Mouse (Mus musculus): ENCODE results near the gene Slc7a8. TPM values are rescaled to one million over a fixed set of nuclear protein-coding genes. Genes with fewer than 3 reads are reported as not detected.

Gene Slc7a8
- total RNA-seq (2021) = 10 to 100 TPM; 53.9 to 60.2 TPM

DNA sequence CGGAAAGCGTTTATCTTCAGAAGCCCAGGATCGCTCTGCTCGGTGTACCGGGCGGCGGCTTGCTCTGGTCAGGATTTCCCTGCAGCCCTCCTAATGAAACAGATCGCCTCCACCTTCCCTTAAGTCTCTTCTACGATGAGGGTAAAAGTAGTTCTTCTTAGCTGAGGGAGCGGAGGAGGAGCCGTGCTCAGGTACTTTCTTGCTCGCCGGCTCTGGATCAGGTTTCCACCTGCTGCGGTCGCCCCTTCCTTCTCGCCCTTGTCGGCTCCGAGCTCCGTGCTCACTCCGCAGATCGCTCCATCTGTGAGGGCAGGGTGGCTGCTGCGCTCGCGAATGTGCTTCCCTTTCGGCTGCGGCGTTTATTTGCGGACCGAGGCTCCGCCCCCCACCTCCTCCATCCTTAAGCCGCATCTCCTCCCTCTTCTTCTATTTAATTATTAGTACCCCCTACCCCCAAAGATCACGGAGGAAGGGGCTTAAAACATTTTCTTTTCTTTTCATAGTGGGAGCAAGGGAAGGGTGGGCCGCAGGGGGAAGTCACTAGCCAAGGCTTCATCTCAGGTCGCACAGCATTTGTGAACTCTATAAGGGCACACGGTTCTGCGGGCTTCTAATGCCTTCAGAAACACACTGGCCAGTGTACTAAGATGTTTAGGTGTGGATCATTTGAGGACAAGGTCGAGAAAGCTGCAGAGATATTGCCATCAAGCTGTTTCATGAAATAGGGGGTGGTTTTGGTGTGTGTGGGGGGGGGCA, at the start of gene Slc7a8:
Gene Slc7a8, minus strand, starts transcription at position 337 of the 756 bp plus-strand sequence.
- DNase-seq (ENCODE audit: low spot score in 2 of 2) = peak; percentile 79 to 82
- intact Hi-C loops (cut with DNase I) = loop anchor here (1.0 to 2.0 kb wide), 2 partner anchors 53 to 67 kb away; no protein-coding TSS in a partner anchor

DNA sequence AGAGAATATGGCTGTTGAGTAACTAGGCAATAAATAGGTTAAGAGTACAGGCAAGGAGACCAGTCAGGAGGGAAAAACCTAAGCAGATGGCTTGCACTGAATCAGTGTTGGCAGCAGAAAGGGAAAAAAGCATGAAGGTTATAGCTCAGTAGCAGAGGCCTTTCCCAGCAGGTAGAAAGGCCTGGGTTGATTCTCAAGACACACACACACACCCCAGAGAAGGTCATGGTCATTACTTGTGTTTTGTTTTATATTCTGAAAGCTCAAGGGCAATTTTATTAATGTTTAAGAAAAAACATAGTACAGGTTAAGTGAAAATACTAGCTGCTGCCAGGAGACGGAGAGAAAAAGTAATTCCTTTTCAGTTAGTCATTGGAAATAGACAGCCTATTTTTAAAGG, 42.0 kb upstream of the Slc7a8 start:
- intact Hi-C loops (cut with DNase I) = no loop called here
- no peak for DNase-seq (ENCODE audit: low spot score in 2 of 2)

DNA sequence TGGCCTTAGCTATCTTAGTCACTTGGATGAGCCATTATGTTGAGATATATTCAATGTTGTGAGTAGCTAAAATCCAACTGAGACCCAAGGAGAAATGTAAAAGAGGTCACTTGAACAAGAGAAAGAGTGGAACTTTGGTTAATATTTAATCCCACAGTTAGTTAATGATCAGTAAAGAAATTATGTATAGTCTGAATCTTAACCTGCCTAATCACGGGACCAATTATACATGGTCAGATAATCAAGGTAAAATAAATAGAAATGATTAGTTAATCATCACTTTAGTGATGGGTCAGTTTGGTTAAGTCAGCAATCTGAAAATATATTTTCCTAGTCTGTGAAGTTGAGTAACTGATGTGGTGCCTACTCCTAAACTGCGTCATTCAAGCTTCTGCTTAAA, 40.6 kb upstream of the Slc7a8 start:
- DNase-seq (ENCODE audit: low spot score in 2 of 2) = no peak
- intact Hi-C loops (cut with DNase I) = no loop called here

DNA sequence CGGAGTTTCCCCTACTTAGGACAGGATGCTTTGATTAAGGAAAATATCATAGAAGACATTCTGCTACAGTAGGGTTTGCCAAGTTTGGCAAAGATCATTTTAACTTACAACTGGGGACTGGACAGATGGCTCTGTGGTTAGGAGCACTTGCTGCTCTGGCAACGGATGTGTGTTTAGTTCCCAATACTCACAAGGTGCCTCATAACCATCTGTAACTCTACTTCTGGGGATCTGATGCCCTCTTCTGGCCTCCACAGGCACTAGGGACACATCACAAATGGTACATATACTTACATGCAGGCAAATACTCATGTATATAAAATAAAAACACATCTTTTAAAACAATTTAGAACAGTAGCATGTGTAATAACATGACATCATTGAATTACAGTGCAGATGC, 36.0 kb upstream of the Slc7a8 start:
- peak in 1 of 2 experiments; percentile 40 for DNase-seq (ENCODE audit: low spot score in 2 of 2)
- intact Hi-C loops (cut with DNase I) = loop anchor here (1.0 kb wide), 1 partner anchor 103 kb away; no protein-coding TSS in a partner anchor

DNA sequence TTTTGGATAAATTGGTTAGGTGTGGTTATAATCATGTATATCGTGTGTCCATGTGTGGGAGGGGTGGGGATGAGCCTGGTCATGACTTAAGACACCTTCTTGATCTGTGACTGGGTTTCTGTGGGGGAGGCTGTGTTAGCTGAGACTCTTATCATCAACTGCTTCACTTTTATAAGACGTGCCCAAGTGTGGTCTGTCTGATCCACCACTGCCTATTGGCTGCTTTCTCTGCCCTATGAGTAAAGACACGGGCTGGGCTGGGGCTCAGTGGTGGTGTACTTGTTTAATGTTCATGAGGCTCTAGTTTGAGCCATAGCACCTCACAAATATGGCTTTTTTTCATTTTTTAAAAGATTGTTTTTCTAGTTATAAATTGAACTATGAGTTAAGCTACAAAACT, 34.0 kb upstream of the Slc7a8 start:
- intact Hi-C loops (cut with DNase I) = no loop called here
- no peak for DNase-seq (ENCODE audit: low spot score in 2 of 2)

DNA sequence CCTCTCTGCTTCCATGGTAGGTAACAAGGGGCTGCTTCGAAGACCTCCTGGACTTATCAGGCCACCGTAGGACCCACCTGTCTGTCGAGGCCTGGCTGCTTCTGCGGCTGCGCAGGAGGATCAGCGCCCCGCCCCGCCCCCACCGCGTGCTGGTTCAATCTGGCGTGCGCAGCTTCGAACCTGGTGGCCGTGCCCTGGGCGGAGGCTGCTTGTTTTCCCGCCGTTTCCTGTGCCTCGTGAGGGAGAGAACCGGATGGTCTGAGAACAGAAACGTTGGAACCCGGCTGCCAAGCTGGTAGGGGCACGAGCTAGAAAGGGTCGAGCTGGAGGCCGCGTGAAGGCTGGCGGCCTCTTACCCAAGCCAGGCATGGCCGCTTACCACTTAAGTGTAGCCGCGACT, 32.2 kb upstream of the Slc7a8 start, which contains the start of gene Rnf212b:
Gene Rnf212b, plus strand, starts transcription at position 151 of the 400 bp plus-strand sequence.
- DNase-seq (ENCODE audit: low spot score in 2 of 2) = no peak
- intact Hi-C loops (cut with DNase I) = no loop called here

DNA sequence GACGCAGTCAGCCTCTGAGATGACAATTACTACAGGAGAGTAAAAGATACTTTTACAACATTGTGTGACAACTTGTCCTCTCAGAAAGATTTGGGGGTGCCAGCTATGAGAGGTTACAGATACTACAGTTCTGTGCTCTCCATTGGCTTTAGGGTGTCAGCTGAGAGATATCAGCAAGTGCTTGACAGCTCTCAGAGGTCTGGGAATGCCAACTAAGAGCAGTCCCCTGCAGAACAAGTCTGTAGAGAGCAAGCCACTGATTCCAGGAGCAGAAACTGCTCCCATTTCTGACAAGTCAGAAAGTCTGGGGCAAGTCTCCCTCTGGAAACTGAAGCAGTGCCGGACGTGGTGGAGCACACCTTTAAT, 27.9 kb upstream of the Slc7a8 start:
- DNase-seq (ENCODE audit: low spot score in 2 of 2) = no peak
- intact Hi-C loops (cut with DNase I) = no loop called here

DNA sequence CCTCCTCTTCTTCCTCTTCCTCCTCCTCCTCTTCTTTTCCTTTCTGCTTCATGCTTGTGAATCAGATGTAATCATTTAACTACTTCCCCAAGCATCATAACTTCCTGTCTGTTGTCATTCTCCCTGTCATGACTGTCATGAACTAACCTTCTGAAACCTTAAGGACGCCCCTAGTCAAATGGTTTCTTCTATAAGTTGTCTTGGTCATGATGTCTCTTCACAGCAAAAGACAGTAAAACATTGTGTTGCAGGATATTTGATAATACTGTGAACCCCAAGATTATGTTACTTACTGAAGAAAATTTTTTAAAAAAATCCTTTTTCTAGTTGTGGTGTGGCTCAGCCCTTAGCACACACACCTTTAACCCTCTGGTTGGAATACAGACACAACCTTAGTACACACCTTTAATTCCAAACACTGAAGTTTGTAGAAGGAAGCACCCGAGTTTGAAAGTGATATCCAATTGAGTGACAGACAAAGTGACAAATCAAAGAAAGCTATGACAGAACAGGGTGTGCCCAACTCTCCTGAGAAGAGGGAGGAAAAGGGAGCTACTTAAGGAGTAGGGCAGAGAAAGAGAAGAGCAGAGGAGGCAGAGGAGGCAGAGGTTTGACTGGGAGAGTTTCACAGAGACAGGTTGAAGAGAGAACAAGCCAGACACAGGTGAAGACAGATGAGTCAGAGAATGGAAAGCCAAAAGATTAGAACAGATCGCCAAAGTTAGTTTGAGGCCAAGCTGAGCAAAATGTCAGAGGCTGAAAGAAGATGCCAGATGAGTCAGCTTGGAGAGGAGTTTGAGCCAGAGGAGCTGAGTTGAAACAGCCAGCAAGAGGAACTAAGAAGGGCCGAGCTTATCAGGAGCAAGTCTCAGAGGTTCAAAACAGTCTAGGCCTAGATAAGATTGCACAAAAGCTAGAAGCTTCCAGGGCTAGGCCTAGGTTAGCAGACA, 27.2 kb upstream of the Slc7a8 start:
- peak in 1 of 2 experiments; percentile 17 for DNase-seq (ENCODE audit: low spot score in 2 of 2)
- intact Hi-C loops (cut with DNase I) = no loop called here

DNA sequence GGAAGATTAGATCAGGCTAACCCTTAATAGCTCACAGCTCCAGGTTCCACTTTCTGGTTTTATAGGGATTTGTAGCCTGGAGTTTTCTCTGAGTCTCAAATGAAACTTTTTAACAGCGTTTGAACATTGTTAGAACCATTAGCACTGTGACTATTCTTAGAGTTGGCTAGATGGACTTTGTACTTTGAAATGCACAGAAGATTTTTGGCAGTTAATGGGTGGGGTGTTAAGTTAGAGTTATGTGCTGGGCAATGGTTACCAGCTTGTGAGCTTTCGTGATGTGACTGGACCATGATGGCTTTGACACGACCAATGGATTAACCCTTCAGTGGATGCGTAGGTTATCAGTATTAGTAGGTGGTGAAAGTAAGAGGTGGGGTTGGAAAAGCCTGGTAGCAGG, 24.4 kb upstream of the Slc7a8 start:
- DNase-seq (ENCODE audit: low spot score in 2 of 2) = no peak
- intact Hi-C loops (cut with DNase I) = no loop called here

DNA sequence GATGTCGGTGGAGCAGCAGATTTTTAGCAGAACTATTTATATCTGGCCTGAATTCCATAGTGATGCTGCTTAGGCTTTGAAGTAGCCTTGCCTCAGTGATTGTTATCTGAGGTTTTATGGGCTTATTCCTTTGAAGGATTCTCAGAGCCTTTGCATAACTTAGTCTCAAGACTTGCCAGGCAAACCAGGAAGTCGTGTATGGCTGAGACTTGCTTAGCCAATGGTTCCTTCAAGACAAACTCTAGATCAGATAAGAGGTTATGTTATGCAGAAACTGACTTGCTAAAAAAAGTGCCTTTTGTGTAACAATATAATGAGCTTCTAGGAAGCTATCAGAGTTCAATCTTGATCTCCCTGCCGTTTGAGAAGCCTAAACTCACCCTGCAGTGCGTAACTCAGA, 20.7 kb upstream of the Slc7a8 start:
- intact Hi-C loops (cut with DNase I) = no loop called here
- no peak for DNase-seq (ENCODE audit: low spot score in 2 of 2)

DNA sequence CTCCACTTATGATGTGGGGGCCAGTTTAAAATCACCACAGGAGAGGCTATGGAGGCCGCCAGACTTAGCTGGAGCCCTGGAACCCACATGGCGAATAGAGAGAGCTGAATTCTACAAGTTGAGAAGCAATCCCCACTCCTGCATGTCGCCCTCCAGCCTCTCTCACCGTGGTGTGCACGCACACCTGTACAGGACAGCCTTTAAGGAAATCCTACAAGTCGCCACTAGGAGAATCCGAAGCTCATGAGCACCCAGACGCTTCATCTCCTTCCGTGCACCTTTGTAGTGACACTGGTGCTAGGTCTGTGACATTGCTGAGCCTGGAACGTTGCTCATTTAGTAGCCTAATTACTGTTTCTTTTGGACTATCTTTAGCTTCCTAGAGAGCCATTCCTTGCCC, 17.9 kb upstream of the Slc7a8 start:
- intact Hi-C loops (cut with DNase I) = no loop called here
- no peak for DNase-seq (ENCODE audit: low spot score in 2 of 2)

DNA sequence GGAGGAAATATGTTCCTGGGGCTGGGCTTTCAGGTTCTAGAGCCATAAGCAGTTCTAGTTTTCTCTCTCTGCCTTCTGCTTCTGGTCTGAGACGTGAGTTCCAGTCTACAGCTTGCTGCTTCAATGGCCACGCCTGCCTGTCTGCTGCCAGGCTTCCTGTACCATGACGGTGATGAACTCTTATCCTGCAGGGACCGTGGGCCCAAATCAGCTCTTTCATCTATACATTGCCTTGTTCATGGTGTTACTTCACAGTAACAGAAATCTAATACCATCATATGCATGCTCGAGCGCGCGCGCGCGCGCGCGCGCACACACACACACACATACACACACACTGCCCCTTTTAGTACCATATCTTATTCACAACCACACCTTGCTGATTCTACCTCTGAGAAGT, 15.0 kb upstream of the Slc7a8 start:
- intact Hi-C loops (cut with DNase I) = no loop called here
- DNase-seq (ENCODE audit: low spot score in 2 of 2) = no peak

DNA sequence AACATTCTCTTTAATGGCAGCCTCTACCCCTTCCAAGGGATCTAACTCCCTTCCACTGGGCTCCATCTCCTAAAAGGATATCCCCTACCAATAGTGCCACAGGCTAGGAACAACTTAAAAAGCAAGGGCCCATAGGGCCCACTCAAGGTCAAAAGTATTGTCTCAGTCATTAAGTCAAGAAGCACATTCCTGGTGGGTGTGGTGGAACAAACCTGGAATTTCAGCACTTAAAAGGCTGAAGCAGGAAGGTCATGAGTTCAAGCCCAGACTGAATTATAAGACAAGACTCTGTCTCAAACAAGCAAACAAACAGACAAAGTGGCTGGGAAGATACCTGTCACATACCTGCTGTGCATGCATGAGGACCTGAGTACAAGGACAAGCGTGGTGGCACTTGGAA, 14.2 kb upstream of the Slc7a8 start:
- DNase-seq (ENCODE audit: low spot score in 2 of 2) = no peak
- intact Hi-C loops (cut with DNase I) = no loop called here

DNA sequence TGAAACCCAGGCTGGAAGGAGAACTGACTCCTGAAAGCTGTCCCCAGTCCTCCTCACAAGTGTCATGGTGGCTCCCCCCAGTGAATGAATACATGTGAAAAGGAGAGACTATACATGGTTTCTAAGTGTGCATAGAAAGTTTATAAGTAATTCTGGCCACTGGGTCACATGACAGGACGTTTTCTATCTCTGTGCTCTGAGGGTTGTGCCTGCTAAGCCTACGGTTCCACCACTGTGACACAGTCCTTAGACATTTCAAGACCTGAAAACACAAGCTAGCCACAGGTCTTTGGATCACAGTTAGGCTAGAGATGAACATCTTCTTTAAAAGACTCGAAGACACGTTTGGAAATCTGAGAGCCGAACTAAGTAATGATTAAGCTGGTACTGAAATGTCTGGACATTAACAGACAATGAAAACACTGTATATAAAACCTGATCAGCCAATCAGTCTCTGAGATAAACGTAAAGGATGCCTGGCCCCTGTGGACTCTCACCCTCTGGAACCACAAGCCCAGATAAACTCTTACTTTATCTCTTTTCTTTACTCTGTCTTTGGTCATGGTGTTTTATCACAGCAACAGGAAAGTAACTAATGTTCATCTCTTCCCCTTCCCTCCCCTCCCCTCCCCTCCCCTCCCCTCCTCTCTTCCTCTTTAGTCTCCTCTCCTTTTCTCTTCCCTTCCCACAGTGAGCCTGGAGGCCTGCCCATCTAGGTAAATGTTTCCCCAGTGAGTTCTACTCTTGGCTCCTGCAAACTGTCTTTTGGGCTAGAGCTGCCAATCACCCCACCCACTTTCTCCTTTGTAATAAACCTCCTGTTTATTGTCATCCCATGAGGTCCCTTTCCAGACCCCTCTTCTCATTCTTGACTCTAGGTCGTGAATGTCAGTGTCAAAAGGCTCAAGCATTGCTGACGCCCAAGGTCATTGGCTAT, 12.4 kb upstream of the Slc7a8 start:
- DNase-seq (ENCODE audit: low spot score in 2 of 2) = no peak
- intact Hi-C loops (cut with DNase I) = no loop called here

DNA sequence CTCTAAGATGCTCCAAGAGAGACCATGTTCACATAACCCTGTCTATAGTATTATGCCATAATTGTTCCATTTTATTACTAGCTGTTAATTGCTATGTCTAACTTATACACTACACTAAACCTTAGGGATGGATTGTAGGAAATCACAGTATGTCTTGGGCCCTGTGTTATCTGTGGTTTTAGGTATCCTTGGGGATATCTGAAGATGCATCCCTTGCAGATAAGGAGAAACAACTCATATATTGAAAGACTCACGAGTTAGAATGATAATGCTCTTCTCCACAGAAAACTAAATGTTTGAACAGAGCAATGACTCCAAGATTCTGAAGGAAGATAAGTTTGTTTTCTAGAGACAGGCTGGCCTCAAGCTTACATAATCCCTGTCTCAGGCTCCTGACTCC, 11.6 kb upstream of the Slc7a8 start:
- intact Hi-C loops (cut with DNase I) = no loop called here
- DNase-seq (ENCODE audit: low spot score in 2 of 2) = no peak

DNA sequence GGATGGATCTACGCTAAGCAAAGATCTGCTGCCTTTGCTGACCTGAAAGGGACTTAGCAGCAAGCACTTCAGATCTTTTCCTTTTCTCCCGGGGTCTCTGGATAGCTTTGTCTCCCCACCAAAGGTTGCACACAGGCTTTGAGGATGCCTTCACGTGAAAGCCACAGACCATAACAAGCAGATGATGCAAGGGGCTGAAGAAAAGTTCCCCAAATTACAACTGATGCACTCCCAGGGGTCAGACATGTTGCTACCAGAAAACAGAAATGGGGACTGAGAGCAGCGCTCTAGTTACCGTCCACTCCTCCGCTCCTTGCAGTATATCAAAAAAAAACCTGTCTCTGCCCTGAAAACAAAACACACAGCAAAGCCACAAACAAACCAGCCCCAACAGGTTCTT, 10.4 kb upstream of the Slc7a8 start:
- no peak for DNase-seq (ENCODE audit: low spot score in 2 of 2)

DNA sequence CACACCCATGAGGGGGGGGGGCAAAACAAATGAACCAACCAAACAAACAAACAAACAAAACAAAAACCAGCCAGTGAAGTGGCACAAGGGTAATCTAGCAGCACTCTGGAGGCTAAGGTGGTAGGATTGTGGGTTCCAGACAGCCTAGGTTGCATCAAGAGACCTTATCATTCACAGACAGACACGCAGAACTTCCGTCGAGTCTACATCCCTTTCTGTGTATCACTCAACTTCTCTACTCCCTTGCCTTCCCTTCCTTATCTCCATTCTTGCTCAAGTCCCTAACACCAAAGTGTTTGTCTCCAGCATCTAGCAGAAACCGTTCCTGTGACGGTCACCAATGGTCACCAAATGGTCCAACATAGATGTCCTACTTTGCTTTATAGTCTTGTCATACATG, 6.5 kb upstream of the Slc7a8 start:
- DNase-seq (ENCODE audit: low spot score in 2 of 2) = no peak
- intact Hi-C loops (cut with DNase I) = no loop called here

More for the DNA sequence above, 10.4 kb upstream of the Slc7a8 start:
- intact Hi-C loops (cut with DNase I) = no loop called here

DNA sequence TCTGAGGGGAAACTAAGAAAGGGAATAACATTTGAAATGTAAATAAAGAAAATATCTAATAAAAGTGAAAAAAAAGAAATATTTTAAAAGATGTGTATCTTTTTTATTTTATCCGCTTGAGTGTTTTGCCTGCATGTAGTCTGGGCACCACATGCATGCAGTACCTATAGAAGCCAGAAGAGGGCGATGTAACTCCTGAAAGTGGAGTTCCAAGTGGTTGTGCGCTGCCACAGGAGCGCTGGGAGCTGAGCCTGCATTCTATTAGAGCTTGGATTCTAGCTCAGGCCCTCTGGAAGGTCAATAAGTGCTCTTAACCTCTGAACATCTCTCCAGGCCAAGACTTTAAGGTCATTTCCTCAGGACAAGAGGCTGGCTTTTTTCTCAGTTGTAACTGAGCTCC, 5.5 kb upstream of the Slc7a8 start:
- DNase-seq (ENCODE audit: low spot score in 2 of 2) = no peak
- intact Hi-C loops (cut with DNase I) = no loop called here

DNA sequence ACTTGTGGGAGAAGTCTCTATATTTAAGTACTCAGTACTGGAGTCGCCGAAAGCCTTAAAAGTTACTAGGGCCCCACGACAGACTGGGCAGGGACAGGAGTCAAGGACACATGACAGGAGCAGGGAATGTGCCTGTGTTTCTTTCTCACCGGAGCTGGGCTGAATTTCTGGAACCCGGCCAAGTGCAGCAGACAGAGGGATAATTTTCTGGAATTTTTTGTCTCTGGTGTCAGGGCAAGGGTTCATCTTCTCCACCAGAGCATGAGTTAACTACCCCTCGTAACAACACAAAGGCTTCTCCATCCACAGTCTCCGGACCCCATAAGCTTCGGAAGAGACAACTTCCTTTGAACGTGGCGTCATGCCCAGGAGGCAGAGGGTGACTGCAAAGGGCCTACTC, 4.7 kb upstream of the Slc7a8 start:
- intact Hi-C loops (cut with DNase I) = loop anchor here (1.0 kb wide), 1 partner anchor 72 kb away; no protein-coding TSS in a partner anchor
- no peak for DNase-seq (ENCODE audit: low spot score in 2 of 2)

Measured in left cerebral cortex, postnatal 25 days (tissue).